Mouse (Mus musculus): ENCODE measurements around the gene Sp9. TPM values are rescaled to one million over a fixed set of nuclear protein-coding genes. Genes with fewer than 3 reads are reported as not detected.

Sp9 gene
- polyA plus RNA-seq (2014; fragmentation: Nextera tagmentation; extraction: Ambion mirVana) = not detected in 2 replicates

DNA sequence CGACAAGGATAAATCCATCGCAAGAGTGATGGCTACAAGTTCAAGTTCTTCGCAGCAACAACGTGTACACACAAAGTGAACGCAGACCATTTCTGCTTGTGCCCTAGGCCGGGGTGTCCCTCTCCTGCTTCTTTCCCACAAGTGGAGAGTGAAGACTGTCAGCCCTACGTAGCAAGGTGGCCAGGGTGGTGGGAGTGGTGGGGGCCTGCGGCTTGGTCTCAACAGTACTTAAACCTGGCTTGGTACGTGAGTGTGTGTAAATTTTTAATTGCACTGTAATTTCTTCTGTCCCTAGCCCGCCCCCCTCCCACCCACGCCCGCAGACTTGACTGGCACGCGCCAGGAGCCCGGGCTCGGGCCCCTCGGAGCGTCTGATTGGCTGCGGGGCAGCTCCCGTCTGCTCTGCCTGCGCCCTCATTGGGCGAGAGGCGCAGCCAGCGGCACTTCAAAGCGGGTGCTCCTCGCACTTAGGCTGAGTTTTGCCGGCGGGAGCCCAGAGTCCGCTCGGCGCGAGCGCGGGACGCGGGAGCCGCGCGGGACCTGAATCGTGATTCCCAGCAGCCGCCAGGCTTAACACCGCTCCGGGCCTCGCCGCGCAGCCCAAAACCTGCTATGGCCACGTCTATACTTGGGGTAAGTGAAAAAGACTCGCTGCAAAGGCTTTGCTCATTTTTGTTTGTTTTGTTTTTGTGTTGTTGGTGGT lies at the start of gene Sp9:
Sp9 (plus strand) TSS at position 467 of the 703 bp plus-strand sequence.
- peak; percentile 76 for ATAC-seq (ENCODE audit: insufficient read depth)

DNA sequence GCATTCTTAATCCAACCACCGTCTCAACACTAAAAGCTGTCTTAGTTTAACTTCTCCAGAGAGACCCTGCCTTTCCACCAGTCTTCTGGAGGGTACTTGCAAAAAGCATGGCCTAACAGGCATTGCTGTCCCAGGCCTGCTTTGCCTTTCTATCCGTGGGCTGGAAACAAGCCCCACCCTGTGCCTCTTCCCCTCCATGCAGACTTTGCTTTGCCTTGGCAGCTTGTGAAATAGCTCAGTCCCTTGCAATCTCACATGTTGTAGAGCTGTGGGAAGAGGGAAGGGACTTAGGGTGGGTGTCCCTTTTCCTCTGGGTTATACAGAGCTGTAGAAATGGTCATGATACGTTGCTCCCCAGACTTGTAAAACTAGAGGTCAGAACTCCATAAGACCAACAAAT lies 40.6 kb upstream of the Sp9 start:
- Histone ChIP-seq H3K36me3 (ENCODE audit: insufficient read depth) (no peaks in the 10 kb centered on the region), H3K27ac (ENCODE audit: low read depth) (no peak overlapping the region), H3K4me3 (ENCODE audit: low read depth, low read length) (no peak overlapping the region), H3K27me3 (ENCODE audit: insufficient read depth, low read length) (no peaks in the 10 kb centered on the region), H3K4me2 (no peak overlapping the region), H3K4me1 (ENCODE audit: insufficient read depth) (no peaks in the 10 kb centered on the region), H3K9me3 (ENCODE audit: low read depth, low read length) (no peaks in the 10 kb centered on the region), H3K9ac (no peak overlapping the region)
- TF ChIP-seq CTCF (IDR thresholded peaks at IDR 0.05; ENCODE audit: low read depth) = no peak
- 58% methylated on average over 3 of the region's 3 CpGs for WGBS
- ATAC-seq (ENCODE audit: insufficient read depth) (no peak), DNase-seq (no peak)

More for the DNA sequence above, at the start of gene Sp9:
- Histone ChIP-seq H3K4me3 (ENCODE audit: low read depth, low read length) (peak within 1 kb of the TSS; percentile 37), H3K27me3 (ENCODE audit: insufficient read depth, low read length) (peaks cover 89% of the 10 kb centered on the region), H3K9ac (no peak within 1 kb of the TSS), H3K9me3 (ENCODE audit: low read depth, low read length) (no peaks in the 10 kb centered on the region), H3K36me3 (ENCODE audit: insufficient read depth) (no peaks in the 10 kb centered on the region), H3K27ac (ENCODE audit: low read depth) (no peak within 1 kb of the TSS), H3K4me1 (ENCODE audit: insufficient read depth) (0 out of 2 replicates have a peak, but pooled peaks cover 4% of the 10 kb centered on the region), H3K4me2 (peak within 1 kb of the TSS; percentile 64)
- TF ChIP-seq CTCF (IDR thresholded peaks at IDR 0.05; ENCODE audit: low read depth) = no peak
- WGBS = under 1% methylated on average over 48 of the region's 48 CpGs
- peak; percentile 83 for DNase-seq

DNA sequence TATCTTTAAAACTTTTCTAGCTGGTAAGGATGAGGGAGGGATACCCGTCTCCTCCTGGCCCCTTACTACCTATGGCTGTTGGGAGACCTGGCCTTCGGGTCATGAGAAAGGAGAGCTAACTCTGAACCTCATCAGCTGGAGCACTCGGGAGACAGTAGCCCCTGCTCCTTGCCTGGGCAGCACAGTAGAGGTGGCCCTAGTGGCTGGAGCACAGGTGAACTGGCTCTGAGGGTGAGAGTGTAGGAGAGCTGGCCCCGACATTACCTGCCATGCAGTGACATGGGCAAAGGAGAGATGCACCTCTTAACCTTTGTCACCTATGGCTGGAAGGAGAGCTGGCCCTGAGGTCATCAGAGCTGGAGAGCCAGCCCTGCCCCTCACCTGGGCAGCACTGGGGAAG lies 30.4 kb upstream of the Sp9 start:
- no peak for DNase-seq
- no peaks in the 10 kb centered on the region for H3K9me3 ChIP-seq (ENCODE audit: low read depth, low read length)
- H3K36me3 ChIP-seq (ENCODE audit: insufficient read depth) = no peaks in the 10 kb centered on the region
- H3K4me3 ChIP-seq (ENCODE audit: low read depth, low read length) = no peak overlapping the region
- H3K4me2 ChIP-seq = no peak overlapping the region
- H3K9ac ChIP-seq = no peak overlapping the region
- 66% methylated on average over 4 of the region's 4 CpGs for WGBS
- H3K27me3 ChIP-seq (ENCODE audit: insufficient read depth, low read length) = no peaks in the 10 kb centered on the region
- H3K27ac ChIP-seq (ENCODE audit: low read depth) = no peak overlapping the region
- no peaks in the 10 kb centered on the region for H3K4me1 ChIP-seq (ENCODE audit: insufficient read depth)
- no peak for TF ChIP-seq CTCF (IDR thresholded peaks at IDR 0.05; ENCODE audit: low read depth)
- no peak for ATAC-seq (ENCODE audit: insufficient read depth)

DNA sequence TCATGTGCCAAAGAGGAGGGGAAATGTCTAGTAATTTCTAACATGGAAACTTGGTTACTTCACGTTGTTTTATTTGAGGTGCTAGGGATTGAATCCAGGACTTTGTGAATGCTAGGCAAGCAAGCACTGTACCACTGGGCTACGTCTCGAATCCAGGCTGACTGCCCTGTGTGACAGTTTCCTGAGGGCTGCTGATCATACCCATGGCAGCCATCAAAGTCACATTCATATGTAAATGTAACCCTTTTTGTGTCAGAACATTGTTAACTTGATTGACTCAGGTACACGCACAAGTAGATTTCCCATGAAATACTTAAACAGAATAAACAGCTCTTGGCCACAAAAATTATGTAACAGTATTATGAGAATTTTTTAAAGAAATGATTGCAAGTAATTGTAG lies 23.0 kb upstream of the Sp9 start:
- no peak for TF ChIP-seq CTCF (IDR thresholded peaks at IDR 0.05; ENCODE audit: low read depth)
- Histone ChIP-seq H3K27me3 (ENCODE audit: insufficient read depth, low read length) (no peaks in the 10 kb centered on the region), H3K9me3 (ENCODE audit: low read depth, low read length) (no peaks in the 10 kb centered on the region), H3K4me2 (no peak overlapping the region), H3K9ac (no peak overlapping the region), H3K27ac (ENCODE audit: low read depth) (no peak overlapping the region), H3K4me1 (ENCODE audit: insufficient read depth) (no peaks in the 10 kb centered on the region), H3K36me3 (ENCODE audit: insufficient read depth) (no peaks in the 10 kb centered on the region), H3K4me3 (ENCODE audit: low read depth, low read length) (no peak overlapping the region)
- ATAC-seq (ENCODE audit: insufficient read depth) = no peak
- DNase-seq = no peak
- 73% methylated on average over 4 of the region's 4 CpGs for WGBS

DNA sequence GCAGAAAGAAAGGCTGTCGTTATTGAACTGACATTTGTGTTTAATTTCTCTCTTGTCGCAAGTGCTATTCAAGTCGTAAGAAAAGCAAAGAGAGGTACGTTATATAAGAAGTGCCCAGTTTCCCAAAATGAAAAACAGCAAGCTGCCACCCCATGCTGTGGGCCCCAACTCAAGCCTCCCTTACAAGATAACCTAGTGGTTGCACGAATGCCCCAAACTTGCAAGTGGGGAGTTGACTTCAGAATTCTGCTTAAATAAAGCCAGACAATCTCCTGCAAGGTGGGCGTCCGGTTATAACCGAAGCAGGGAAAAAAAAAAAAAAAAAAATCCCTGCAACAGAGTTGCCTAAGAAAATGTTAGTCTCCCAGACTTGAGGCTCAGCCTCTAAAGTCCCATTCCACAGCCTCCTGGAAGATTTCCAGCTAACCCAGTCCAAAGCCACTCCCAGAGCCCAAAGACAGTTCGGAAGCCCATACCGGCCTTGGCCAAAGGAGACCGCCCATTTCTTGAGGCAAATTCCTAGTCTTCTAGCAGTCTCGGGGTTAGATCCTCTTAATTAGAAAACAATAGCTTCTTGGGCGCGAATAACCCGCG lies 8.5 kb upstream of the Sp9 start:
- H3K4me3 ChIP-seq (ENCODE audit: low read depth, low read length) = peak overlapping the region; percentile 43
- 4% methylated on average over 16 of the region's 16 CpGs for WGBS
- no peak overlapping the region for H3K27ac ChIP-seq (ENCODE audit: low read depth)
- peaks cover 56% of the 10 kb centered on the region for H3K27me3 ChIP-seq (ENCODE audit: insufficient read depth, low read length)
- peak; percentile 18; the same call in 1 of the 2 replicates for ATAC-seq (ENCODE audit: insufficient read depth)
- peak; percentile 80 for DNase-seq
- H3K4me2 ChIP-seq = peak overlapping the region; percentile 89
- H3K9me3 ChIP-seq (ENCODE audit: low read depth, low read length) = no peaks in the 10 kb centered on the region
- no peaks in the 10 kb centered on the region for H3K36me3 ChIP-seq (ENCODE audit: insufficient read depth)
- no peak for TF ChIP-seq CTCF (IDR thresholded peaks at IDR 0.05; ENCODE audit: low read depth)
- peaks cover 6% of the 10 kb centered on the region; the same call in 1 of the 2 replicates for H3K4me1 ChIP-seq (ENCODE audit: insufficient read depth)
- peak overlapping the region; percentile 46 for H3K9ac ChIP-seq

DNA sequence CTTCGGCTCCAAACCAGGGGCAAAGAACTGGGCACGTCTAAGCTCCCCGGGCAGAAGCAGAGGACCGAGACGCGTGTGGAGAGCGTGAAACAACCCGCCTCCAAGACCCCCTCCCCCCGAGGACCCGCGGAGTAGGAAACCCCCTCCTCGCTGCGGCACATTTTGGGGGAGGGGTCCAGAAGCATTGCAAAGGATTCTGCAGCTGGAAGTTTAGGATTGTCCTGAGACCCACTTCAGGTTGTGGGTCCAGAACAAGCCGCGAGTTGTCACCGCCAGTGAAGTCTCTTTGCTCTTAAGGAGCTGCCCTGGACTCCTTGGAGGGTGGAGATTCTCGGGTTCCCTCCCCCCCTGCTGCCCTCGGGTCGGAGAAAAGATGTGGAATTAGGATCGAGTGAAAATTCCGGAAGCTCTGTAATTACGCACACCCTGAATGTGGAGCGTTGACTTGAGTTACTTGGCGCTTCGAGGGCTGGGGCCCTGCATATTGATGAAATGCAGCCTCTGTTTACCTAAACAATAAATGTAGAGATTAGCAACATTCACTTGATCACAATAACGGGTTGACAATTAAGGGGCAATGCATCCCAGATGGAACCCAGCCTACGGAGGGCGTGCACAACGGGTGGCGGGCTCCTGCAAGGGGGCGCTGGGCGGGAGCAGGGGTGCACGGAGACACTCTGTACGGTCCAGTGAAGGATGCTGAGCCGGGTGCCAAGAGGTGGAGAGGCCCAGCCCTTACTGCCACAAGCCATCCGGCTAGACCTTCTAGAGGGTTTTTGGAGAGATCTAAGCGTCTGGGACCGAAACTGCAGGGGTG lies 7.7 kb upstream of the Sp9 start:
- Histone ChIP-seq H3K9me3 (ENCODE audit: low read depth, low read length) (no peaks in the 10 kb centered on the region), H3K4me1 (ENCODE audit: insufficient read depth) (peaks cover 6% of the 10 kb centered on the region; the same call in 1 of the 2 replicates), H3K4me3 (ENCODE audit: low read depth, low read length) (peak overlapping the region; percentile 43), H3K36me3 (ENCODE audit: insufficient read depth) (no peaks in the 10 kb centered on the region), H3K4me2 (peak overlapping the region; percentile 89), H3K9ac (peak overlapping the region; percentile 46), H3K27me3 (ENCODE audit: insufficient read depth, low read length) (peaks cover 63% of the 10 kb centered on the region), H3K27ac (ENCODE audit: low read depth) (no peak overlapping the region)
- DNase-seq (peak; percentile 77), ATAC-seq (ENCODE audit: insufficient read depth) (peak; percentile 50; the same call in 1 of the 2 replicates)
- TF ChIP-seq CTCF (IDR thresholded peaks at IDR 0.05; ENCODE audit: low read depth) = no peak
- WGBS = 1% methylated on average over 38 of the region's 38 CpGs

Data from lung, embryonic 14.5 days (tissue).